Mouse (Mus musculus) adrenal gland (tissue): Measurements from ENCODE around the gene Sema4a.

Experiments used
- intact Hi-C: fragments of 180-260 bp; cut with DNase I; formaldehyde crosslinking; loops from one replicate; pipeline ENCODE4 v1.15.1; 2025

Sema4a gene

DNA sequence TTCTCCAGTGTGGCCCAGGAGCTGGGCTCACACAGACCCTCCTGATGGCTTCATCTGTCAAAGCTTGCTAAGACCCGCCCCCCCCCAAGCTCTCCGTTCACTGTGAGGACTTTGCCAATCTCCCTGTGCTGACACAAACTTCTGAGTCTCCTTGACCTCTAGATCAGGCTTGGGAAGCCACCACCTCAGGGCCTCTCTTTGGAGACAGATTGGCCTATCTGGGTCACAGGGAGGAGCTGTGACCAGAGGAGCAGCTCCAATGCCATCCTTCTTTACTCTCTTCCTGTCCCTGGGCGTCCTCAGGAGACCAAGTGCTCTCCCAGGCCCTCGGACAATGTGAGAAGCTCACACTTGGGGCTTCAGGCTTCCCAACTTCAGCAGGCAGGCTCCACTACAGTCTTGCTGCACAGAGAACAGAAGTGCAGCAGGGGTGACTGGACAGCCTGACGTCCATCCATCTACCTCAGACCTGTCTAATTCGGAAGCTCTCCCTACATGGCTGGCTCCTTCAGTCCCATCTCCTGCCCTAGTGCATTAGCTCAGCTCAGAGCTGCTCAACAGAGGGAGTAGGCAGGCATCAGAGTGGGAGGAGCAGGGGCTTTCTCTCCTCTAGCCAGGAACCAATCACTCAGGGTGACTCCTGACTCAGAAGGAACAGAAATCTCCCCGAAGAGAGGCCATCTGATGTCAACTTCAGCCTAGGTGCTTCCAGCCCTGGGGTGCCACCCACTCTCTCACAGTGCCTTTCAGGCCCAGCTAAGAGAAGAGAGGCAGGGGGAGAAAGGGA, 4.0 kb downstream of the Sema4a start:
- intact Hi-C loops = no loop called here

DNA sequence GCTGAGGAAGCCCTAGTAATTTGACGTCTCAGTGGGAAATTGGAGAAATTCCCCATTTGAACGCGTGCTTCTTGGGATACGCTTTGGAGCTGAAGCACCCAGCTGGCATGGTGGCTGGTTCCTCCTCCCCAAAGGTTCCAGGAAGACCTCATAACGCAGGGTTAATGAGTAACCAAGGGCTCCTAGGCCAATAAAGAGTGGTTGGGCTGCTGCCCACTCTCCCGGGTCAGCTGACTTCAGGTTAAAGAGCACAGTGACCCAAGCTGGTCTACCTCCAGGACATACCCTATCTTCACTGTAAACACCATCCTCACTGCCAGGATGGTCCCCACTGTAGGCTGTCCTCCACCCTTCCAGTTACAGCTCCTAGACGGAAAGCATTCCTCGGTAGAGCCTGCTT, 4.7 kb downstream of the Sema4a start:
- intact Hi-C loops = no loop called here

DNA sequence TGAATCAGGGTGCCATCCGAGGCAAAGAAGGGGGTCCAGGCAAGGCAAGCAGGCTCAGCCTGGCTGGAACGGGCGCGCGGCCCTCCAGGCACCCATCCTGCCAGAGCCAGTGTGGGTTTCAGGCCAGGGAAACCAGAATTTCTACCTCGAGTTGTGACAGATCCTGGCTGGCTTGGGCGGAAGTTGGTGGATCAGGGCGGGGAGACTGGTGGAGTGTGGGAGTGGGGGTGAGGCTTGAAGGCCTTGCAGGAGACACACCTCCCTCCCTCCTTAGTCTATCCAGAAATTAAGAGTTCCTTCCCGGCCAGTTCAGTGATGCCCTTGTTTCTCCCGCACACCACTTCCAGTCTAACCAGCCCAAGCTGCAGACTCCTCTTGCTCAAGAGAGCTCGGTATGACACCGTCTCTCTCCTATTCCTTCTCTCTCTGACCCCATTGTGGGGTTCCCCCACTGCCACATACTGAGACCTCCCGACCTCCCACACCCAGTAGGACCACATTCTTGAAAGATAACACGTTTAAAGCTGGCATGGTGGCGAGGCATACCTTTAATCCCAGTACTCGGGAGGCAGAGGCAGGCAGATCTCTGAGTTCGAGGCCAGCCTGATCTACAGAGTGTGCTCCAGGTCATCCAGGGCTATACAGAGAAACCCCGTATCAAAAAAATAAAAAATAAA, 5.3 kb downstream of the Sema4a start:
- intact Hi-C loops = no loop called here

- intact Hi-C loops = no loop called here
Observed at GRCm38 (mm10) chr3:88454762-88455587, 6.0 kb downstream of the Sema4a start.

GRCm38 (mm10) chr3:88453986-88454385, 7.0 kb downstream of the Sema4a start:
- intact Hi-C loops = no loop called here

DNA sequence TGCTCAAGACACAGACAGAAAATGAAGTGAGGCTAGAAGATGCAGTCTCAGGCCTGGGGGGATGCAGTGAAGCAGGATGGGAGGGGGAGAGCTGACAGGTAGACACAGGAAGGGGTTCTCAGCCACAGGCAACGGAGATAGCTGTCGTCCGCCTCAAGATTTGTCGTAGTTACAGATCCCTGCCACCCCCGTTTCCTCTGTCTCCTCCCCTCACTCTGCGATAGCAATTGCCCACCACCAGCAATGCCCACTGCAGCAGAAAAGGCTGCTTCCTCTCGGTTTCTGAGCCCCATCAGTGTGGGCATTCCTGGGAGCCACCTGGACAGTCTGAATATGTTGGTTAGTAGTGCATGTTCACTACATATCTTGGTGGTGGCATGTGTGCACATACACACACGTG, 7.6 kb downstream of the Sema4a start:
- intact Hi-C loops = no loop called here

DNA sequence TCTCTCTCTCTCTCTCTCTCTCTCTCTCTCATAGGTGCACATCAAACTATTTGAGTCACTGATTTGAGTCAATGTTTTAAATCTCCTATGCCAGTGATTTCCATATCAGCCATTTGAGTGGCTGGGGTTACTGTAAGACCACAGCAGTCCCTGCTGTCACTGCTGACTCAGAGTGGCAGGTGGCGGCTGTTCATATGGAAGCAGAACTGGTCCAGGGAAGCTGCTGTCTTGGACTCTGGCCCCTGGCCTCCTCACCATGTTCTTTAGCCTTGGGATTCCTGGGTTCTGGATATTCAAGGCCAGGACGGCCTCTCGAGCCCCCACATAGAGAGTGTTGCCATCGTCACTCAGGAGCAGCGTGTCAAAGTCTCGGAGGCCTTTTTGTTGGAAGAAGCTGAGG, 8.3 kb downstream of the Sema4a start:
- intact Hi-C loops = no loop called here

DNA sequence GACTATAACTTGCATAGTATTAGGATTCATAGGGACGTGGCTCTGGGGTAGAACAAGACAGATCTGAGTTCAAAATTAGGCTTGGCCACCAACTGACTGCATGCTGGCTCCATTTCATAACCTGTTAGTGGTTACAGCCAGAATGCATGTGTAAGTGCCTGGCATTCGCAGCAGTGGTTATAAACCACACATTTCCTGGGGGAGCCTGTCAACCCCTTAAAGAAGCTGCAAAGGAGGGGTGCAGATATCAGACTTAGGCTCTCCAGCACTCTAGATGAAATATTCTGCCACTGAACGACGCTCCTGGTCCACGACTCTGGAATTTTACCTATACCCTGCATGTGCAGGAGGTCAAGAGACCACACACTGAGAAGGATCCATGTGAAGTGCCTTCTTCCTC, 8.7 kb downstream of the Sema4a start:
- intact Hi-C loops = no loop called here

DNA sequence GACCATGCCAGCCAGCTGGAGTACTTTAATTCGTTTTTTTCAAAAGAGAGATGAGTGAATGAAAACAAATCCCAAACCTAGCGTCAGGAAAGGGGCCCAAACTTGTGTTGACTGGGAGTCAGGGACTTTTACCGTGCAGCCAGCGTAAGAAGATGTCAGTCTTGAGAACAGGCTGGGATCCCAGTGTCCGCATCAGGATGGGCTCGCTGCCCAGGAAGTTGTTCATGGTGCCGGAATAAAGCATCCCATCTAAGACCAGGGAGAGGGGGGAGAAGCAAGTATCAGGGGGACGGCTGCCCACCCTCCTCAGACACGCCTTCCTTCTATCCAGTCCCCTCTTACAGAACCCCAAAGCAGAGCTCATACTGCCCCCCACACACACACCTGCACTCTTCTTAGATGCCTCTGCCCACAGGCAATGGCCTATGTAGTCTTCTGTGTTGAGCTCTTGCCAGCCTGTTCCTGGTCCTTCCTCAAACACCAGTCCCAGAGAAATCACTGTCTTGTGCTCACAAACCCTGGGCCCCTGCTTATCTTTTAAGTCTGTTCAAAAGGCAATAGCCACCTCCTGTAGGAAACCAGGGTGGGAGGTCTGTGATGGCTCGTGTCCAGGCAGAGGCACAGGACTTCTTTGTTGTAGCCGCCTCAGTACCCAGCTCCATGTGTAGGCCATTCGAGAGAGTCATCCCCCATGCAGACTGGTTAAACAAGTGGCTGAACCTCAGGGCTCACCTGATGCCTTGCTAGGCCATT, 10.4 kb downstream of the Sema4a start:
- intact Hi-C loops = no loop called here

GRCm38 (mm10) chr3:88449395-88450023, 11.5 kb downstream of the Sema4a start:
- intact Hi-C loops = no loop called here

GRCm38 (mm10) chr3:88448443-88448842, 12.5 kb downstream of the Sema4a start:
- intact Hi-C loops = no loop called here

DNA sequence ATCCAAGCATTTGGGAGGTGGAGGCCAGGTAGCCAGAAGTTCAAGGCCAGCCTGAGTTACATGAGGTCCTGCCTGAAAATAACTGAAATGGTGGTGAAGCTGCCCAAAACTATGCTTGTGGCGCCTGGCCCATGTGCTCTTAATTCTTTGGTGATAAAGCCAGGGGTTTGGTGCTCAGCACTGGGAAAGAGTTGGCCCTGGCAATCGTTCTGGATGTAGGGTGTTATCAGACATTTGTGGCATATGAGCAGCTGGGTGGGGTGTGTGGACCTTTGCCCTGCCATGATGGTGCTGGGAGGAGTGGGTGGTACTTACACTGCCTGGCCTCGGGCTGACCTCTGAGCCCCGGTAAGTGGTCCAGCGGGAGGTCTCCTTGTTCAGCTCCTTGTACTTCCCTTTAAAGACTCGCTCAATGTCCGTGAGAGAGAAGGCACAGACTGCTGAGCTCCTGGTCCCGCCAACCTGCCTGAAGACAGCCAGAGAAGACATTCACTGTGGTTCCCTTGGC, 13.3 kb downstream of the Sema4a start:
- intact Hi-C loops = no loop called here

GRCm38 (mm10) chr3:88446471-88447123, 14.4 kb downstream of the Sema4a start:
- intact Hi-C loops = no loop called here

DNA sequence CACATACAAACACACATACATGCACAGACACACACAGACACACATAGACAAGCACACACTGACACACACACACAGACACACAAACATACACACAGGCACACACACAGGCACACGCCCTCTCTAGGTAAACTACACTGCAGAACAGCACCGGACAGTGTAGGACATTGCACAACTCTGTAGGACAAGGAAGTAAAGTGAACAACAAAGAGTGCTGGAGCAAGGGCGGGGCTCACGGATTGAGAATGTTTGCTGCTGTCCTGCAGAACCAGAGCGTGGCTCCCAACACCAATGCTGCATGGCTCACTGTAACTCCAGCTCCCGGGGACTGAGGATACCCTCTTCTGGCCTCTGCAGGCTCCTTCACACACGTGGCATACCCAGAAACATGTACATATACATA, 18.1 kb downstream of the Sema4a start:
- intact Hi-C loops = no loop called here

- intact Hi-C loops = no loop called here
Observed at GRCm38 (mm10) chr3:88442488-88442887, 18.5 kb downstream of the Sema4a start.

GRCm38 (mm10) chr3:88440500-88441381, 20.2 kb downstream of the Sema4a start:
- intact Hi-C loops = no loop called here

- intact Hi-C loops = no loop called here
Observed at GRCm38 (mm10) chr3:88439582-88439981, 21.4 kb downstream of the Sema4a start.

DNA sequence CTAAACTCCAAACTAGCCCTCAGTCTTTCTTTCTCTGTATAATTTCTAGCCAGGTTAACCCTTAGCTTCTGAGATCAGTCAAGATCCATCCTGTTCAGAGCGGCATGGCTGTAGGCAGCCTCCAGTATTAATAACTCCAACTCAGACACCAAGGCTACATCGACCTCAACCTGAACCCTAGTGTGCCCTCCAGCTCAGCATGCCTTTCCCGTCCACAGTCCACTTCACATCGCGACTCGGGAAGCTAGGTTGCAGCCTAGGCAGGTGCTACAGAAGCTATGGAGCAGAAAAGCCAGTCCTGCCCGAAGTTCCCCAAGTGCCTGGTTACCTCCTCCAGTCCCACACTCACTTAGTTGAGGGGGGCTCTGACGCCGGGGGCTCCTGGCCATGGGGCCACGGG, 23.5 kb downstream of the Sema4a start:
- intact Hi-C loops = no loop called here
